Comparison of ENCODE assay signal across 8 mouse cellular contexts in the genomic region with DNA sequence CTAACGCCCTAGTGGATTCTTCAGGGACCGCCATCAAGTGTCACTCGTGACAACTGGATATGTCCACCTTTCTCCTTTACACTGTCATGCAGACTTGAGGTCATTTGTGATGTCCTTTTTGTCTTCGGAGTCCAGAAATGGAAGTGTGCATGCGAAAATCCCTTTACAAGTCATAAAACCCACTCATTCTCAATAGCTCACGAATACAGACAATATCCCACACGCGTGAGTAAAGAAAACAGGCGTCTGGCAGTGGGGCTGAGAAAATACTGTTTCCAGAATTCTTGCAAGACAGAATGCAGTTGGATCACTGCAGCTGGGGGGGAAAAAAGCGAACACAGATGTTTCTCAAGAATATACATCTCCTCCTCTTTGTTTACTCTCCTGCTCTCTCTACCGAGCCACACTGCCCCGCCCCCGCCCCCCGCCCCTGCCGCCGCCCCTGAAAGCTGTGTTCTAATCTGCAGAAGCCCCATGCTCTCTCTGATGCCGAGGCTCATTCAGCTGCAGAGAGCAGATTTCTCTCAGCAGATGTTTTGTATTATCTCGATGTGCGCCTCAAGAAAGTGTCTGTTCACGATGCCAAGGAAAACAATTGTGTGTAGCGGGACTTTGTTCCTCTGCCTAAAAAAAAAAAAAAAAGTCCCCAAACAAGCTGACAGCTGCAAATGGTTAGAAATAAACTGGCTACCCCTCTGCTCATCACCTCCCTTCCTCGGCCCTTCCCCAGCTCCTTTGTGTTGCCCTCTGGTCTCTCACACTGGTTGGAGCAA.
A peak's percentile ranks its signal among the peaks of the same experiment; 100 is the strongest.
DNase-seq lines count a peak whose midpoint lies in the region; ATAC-seq and TF ChIP-seq lines count a peak whose summit lies in the region.

No protein-coding gene starts in this region.

- peak; percentile 72 for DNase-seq in lung, postnatal 0 days (ENCODE audit: low spot score)
- DNase-seq in lung, adult 2 months: no peak
- peak; percentile 52 for DNase-seq in limb, embryonic 10.5 days (ENCODE audit: low spot score)
- DNase-seq in gastrocnemius, postnatal 4 days (ENCODE audit: low spot score in 2 of 2): no peak
- DNase-seq in gastrocnemius, postnatal 25 days: no peak
- DNase-seq in cerebellum, adult 11-12 months: no peak

- ATAC-seq in lung, postnatal 0 days: peak; percentile 70
- no peak for ATAC-seq in heart, embryonic 13.5 days (ENCODE audit: extremely low read depth, insufficient number of reproducible peaks, low FRiP score, low TSS enrichment)
- peak; percentile 36; the same call in 1 of the 2 replicates for ATAC-seq in stomach, embryonic 15.5 days (ENCODE audit: insufficient read depth, low FRiP score, low read depth)

- H3K4me2 ChIP-seq in lung, postnatal 0 days (replicated peaks; ENCODE audit: low read depth, low read length): no peak overlapping the region
- peak overlapping the region; percentile 38 for H3K4me2 ChIP-seq in heart, embryonic 13.5 days
- H3K4me2 ChIP-seq in stomach, embryonic 15.5 days: peak overlapping the region; percentile 34

- no peak overlapping the region for H3K27ac ChIP-seq in lung, postnatal 0 days (ENCODE audit: low read length)
- no peak overlapping the region for H3K27ac ChIP-seq in heart, embryonic 13.5 days (replicated peaks)
- peak overlapping the region; percentile 32 for H3K27ac ChIP-seq in limb, embryonic 10.5 days
- H3K27ac ChIP-seq in stomach, embryonic 15.5 days: peak overlapping the region; percentile 76

- H3K9ac ChIP-seq in lung, postnatal 0 days (replicated peaks; ENCODE audit: low read depth): no peak overlapping the region
- 0 out of 2 replicates have a peak overlapping the region, but pooled peaks have one; percentile 19 for H3K9ac ChIP-seq in heart, embryonic 13.5 days
- H3K9ac ChIP-seq in stomach, embryonic 15.5 days: no peak overlapping the region

- H3K9me3 ChIP-seq in lung, postnatal 0 days (ENCODE audit: low read length): no peaks in the 10 kb centered on the region
- H3K9me3 ChIP-seq in heart, embryonic 13.5 days: no peaks in the 10 kb centered on the region
- no peaks in the 10 kb centered on the region for H3K9me3 ChIP-seq in limb, embryonic 10.5 days (replicated peaks)
- no peaks in the 10 kb centered on the region for H3K9me3 ChIP-seq in stomach, embryonic 15.5 days

- H3K36me3 ChIP-seq in lung, postnatal 0 days (ENCODE audit: insufficient read depth, low read length): no peaks in the 10 kb centered on the region
- no peaks in the 10 kb centered on the region for H3K36me3 ChIP-seq in heart, embryonic 13.5 days
- no peaks in the 10 kb centered on the region for H3K36me3 ChIP-seq in limb, embryonic 10.5 days
- H3K36me3 ChIP-seq in stomach, embryonic 15.5 days: no peaks in the 10 kb centered on the region

- TF ChIP-seq EP300 in lung, postnatal 0 days (IDR thresholded peaks at IDR 0.05): 0 out of 2 replicates have a peak, but pooled peaks have one; percentile 16

- H3K27me3 ChIP-seq in lung, postnatal 0 days (replicated peaks; ENCODE audit: insufficient read depth, low read length): no peaks in the 10 kb centered on the region
- H3K27me3 ChIP-seq in heart, embryonic 13.5 days (replicated peaks): peaks cover 14% of the 10 kb centered on the region
- peaks cover 11% of the 10 kb centered on the region; the same call in 1 of the 2 replicates for H3K27me3 ChIP-seq in limb, embryonic 10.5 days (ENCODE audit: low read depth, poor library complexity, severe bottlenecking)
- H3K27me3 ChIP-seq in stomach, embryonic 15.5 days (replicated peaks): no peaks in the 10 kb centered on the region

- no peak for TF ChIP-seq CTCF in lung, postnatal 0 days (IDR thresholded peaks at IDR 0.05)
- TF ChIP-seq CTCF in lung, adult 2 months (IDR thresholded peaks at IDR 0.05; ENCODE audit: insufficient read depth, low read length): no peak

- H3K4me1 ChIP-seq in lung, postnatal 0 days (ENCODE audit: insufficient read depth, low read depth, low read length): no peaks in the 10 kb centered on the region
- no peaks in the 10 kb centered on the region for H3K4me1 ChIP-seq in lung, adult 2 months (ENCODE audit: control insufficient read depth, insufficient read depth, low read length)
- H3K4me1 ChIP-seq in heart, embryonic 13.5 days: peaks cover 33% of the 10 kb centered on the region
- peaks cover 30% of the 10 kb centered on the region for H3K4me1 ChIP-seq in limb, embryonic 10.5 days
- peaks cover 32% of the 10 kb centered on the region for H3K4me1 ChIP-seq in stomach, embryonic 15.5 days

- TF ChIP-seq POLR2A in lung, adult 2 months (IDR thresholded peaks at IDR 0.05; ENCODE audit: borderline replicate concordance, extremely low read depth, low read depth, low read length): no peak

- WGBS in lung, postnatal 0 days: 33% methylated on average over 22 of the region's 22 CpGs
- WGBS in lung, adult 2 months: 42% methylated on average over 22 of the region's 22 CpGs
- 38% methylated on average over 22 of the region's 22 CpGs for WGBS in heart, embryonic 13.5 days
- 40% methylated on average over 22 of the region's 22 CpGs for WGBS in limb, embryonic 10.5 days
- WGBS in stomach, embryonic 15.5 days: 28% methylated on average over 22 of the region's 22 CpGs

- no peak overlapping the region for H3K4me3 ChIP-seq in lung, postnatal 0 days (ENCODE audit: low read depth, low read length)
- no peak overlapping the region for H3K4me3 ChIP-seq in lung, adult 2 months (replicated peaks; ENCODE audit: extremely low read depth, low read depth, low read length)
- H3K4me3 ChIP-seq in heart, embryonic 13.5 days: peak overlapping the region; percentile 5; the same call in 1 of the 2 replicates
- H3K4me3 ChIP-seq in limb, embryonic 10.5 days: peak overlapping the region; percentile 28; the same call in 1 of the 2 replicates
- H3K4me3 ChIP-seq in stomach, embryonic 15.5 days (replicated peaks): no peak overlapping the region

Comparison
In these comparisons a context has a peak if more than half of its experiments do, and no peak if none do; other contexts are left out.
1. DNase-seq: peak in lung, postnatal 0 days (single experiment) and limb, embryonic 10.5 days (single experiment); none in lung, adult 2 months (single experiment), gastrocnemius, postnatal 4 days (0 of 2), gastrocnemius, postnatal 25 days (single experiment) and cerebellum, adult 11-12 months (single experiment).
2. H3K27ac ChIP-seq: peak in limb, embryonic 10.5 days (single experiment) and stomach, embryonic 15.5 days (single experiment); none in lung, postnatal 0 days (single experiment) and heart, embryonic 13.5 days (single experiment).
3. H3K4me3 ChIP-seq: peak in heart, embryonic 13.5 days (single experiment) and limb, embryonic 10.5 days (single experiment); none in lung, postnatal 0 days (single experiment), lung, adult 2 months (single experiment) and stomach, embryonic 15.5 days (single experiment).